Mouse (Mus musculus) limb, embryonic 12.5 days (tissue): ENCODE measurements around the gene Lrrc8d. TPM values are rescaled to one million over a fixed set of nuclear protein-coding genes. Genes with fewer than 3 reads are reported as not detected.

Source experiments
- ATAC-seq: fragments of 200-750 bp; cut with Nextera tagmentation; 2 replicates; pipeline ENCODE4 v1.8.0; 2017; ENCODE audit warnings: low read depth, moderate TSS enrichment; ENCODE audit not compliant: insufficient number of reproducible peaks, insufficient read depth, low FRiP score, low TSS enrichment
- H3K27ac ChIP-seq: fragments of 300-500 bp; sonication (generic); 2 replicates; pipeline ENCODE4 v1.5.1; 2016; ENCODE audit warnings: mild to moderate bottlenecking, moderate library complexity
- H3K27me3 ChIP-seq: fragments of 300-500 bp; sonication (generic); 2 replicates; pipeline ENCODE4 v1.6.1; 2016; ENCODE audit warnings: mild to moderate bottlenecking, moderate library complexity
- H3K36me3 ChIP-seq: fragments of 300-500 bp; sonication (generic); 2 replicates; pipeline ENCODE4 v1.6.1; 2016; ENCODE audit warnings: mild to moderate bottlenecking, moderate library complexity
- H3K4me1 ChIP-seq: fragments of 300-500 bp; sonication (generic); replicated peaks from 2 replicates; pipeline ENCODE4 v1.6.1; 2016
- H3K4me2 ChIP-seq: fragments of 300-500 bp; sonication (generic); 2 replicates; pipeline ENCODE4 v1.6.1; 2016; ENCODE audit warnings: mild to moderate bottlenecking, moderate library complexity
- H3K4me3 ChIP-seq: fragments of 300-500 bp; sonication (generic); replicated peaks from 2 replicates; pipeline ENCODE4 v1.5.1; 2016; ENCODE audit warnings: mild to moderate bottlenecking
- H3K9ac ChIP-seq: fragments of 300-500 bp; sonication (generic); replicated peaks from 2 replicates; pipeline ENCODE4 v1.6.1; 2016; ENCODE audit warnings: mild to moderate bottlenecking, moderate library complexity
- H3K9me3 ChIP-seq: fragments of 300-500 bp; sonication (generic); 2 replicates; pipeline ENCODE4 v1.6.1; 2016; ENCODE audit warnings: mild to moderate bottlenecking, moderate library complexity
- WGBS: fragments of 180-500 bp; shearing (Covaris S2); methylation state at CpG from one replicate; pipeline ENCODE4 v1.1.7; 2016; 5-methylcytosine and 5-hydroxymethylcytosine counted together
- polyA plus RNA-seq: library from polyadenylated mRNA; unstranded; fragments of >200 nt; fragmentation: Nextera tagmentation; extraction: Ambion mirVana; gene quantifications from 2 replicates; pipeline ENCODE4 v1.2.1, GENCODE M21; 2016

The Lrrc8d gene
- polyA plus RNA-seq, 1 experiment from 2014 or later = 22.9 TPM

- Histone ChIP-seq H3K4me3 (no peak overlapping the region), H3K4me2 (no peak overlapping the region), H3K36me3 (0 out of 2 replicates have a peak, but pooled peaks cover 4% of the 10 kb centered on the region), H3K9ac (no peak overlapping the region), H3K27me3 (no peaks in the 10 kb centered on the region), H3K4me1 (peaks cover 25% of the 10 kb centered on the region), H3K27ac (no peak overlapping the region), H3K9me3 (no peaks in the 10 kb centered on the region)
- no peak for ATAC-seq
- WGBS = 77% methylated on average over 11 of the region's 11 CpGs
Observed at GRCm38 (mm10) chr5:105718138-105718670, 18.4 kb downstream of the Lrrc8d start.

GRCm38 (mm10) chr5:105721267-105721666 lies 21.5 kb downstream of the Lrrc8d start:
- no peak overlapping the region for H3K27ac ChIP-seq
- no peak overlapping the region for H3K9ac ChIP-seq
- H3K27me3 ChIP-seq = no peaks in the 10 kb centered on the region
- H3K4me2 ChIP-seq = no peak overlapping the region
- 91% methylated on average over 4 of the region's 4 CpGs for WGBS
- no peak overlapping the region for H3K4me3 ChIP-seq
- ATAC-seq = no peak
- peaks cover 17% of the 10 kb centered on the region for H3K4me1 ChIP-seq
- H3K9me3 ChIP-seq = no peaks in the 10 kb centered on the region
- H3K36me3 ChIP-seq = 0 out of 2 replicates have a peak, but pooled peaks cover 4% of the 10 kb centered on the region

- peaks cover 1% of the 10 kb centered on the region; the same call in 1 of the 2 replicates for H3K4me1 ChIP-seq
- H3K4me3 ChIP-seq = no peak overlapping the region
- no peak overlapping the region for H3K4me2 ChIP-seq
- H3K27me3 ChIP-seq = no peaks in the 10 kb centered on the region
- H3K9ac ChIP-seq = no peak overlapping the region
- no peaks in the 10 kb centered on the region for H3K9me3 ChIP-seq
- 0 out of 2 replicates have a peak, but pooled peaks cover 4% of the 10 kb centered on the region for H3K36me3 ChIP-seq
- ATAC-seq = no peak
- WGBS = 88% methylated on average over 11 of the region's 11 CpGs
- H3K27ac ChIP-seq = no peak overlapping the region
Observed at GRCm38 (mm10) chr5:105722807-105723206, 23.0 kb downstream of the Lrrc8d start.

GRCm38 (mm10) chr5:105730193-105730831 lies 30.5 kb downstream of the Lrrc8d start:
- Histone ChIP-seq H3K4me1 (peaks cover 27% of the 10 kb centered on the region), H3K36me3 (peaks cover 8% of the 10 kb centered on the region; the same call in 1 of the 2 replicates), H3K9me3 (no peaks in the 10 kb centered on the region), H3K27me3 (peaks cover 4% of the 10 kb centered on the region; the same call in 1 of the 2 replicates), H3K9ac (no peak overlapping the region), H3K27ac (no peak overlapping the region), H3K4me3 (no peak overlapping the region), H3K4me2 (no peak overlapping the region)
- WGBS = 67% methylated on average over 6 of the region's 6 CpGs
- no peak for ATAC-seq

GRCm38 (mm10) chr5:105731173-105731626 lies 31.4 kb downstream of the Lrrc8d start:
- Histone ChIP-seq H3K4me3 (peak overlapping the region; percentile 56), H3K9ac (peak overlapping the region; percentile 67; the same call in 1 of the 2 replicates), H3K27ac (no peak overlapping the region), H3K4me1 (peaks cover 27% of the 10 kb centered on the region), H3K9me3 (no peaks in the 10 kb centered on the region), H3K36me3 (peaks cover 8% of the 10 kb centered on the region; the same call in 1 of the 2 replicates), H3K27me3 (peaks cover 4% of the 10 kb centered on the region; the same call in 1 of the 2 replicates), H3K4me2 (peak overlapping the region; percentile 98)
- 23% methylated on average over 16 of the region's 16 CpGs for WGBS
- ATAC-seq = no peak

GRCm38 (mm10) chr5:105731627-105732432 lies 32.1 kb downstream of the Lrrc8d start:
- WGBS = 1% methylated on average over 52 of the region's 52 CpGs
- peak overlapping the region; percentile 56 for H3K4me3 ChIP-seq
- H3K9ac ChIP-seq = peak overlapping the region; percentile 67
- peak overlapping the region; percentile 69 for H3K27ac ChIP-seq
- H3K27me3 ChIP-seq = peaks cover 4% of the 10 kb centered on the region; the same call in 1 of the 2 replicates
- H3K36me3 ChIP-seq = peaks cover 8% of the 10 kb centered on the region; the same call in 1 of the 2 replicates
- peak; percentile 57; the same call in 1 of the 2 replicates for ATAC-seq
- H3K4me2 ChIP-seq = peak overlapping the region; percentile 98
- H3K9me3 ChIP-seq = no peaks in the 10 kb centered on the region
- peaks cover 27% of the 10 kb centered on the region for H3K4me1 ChIP-seq

- Histone ChIP-seq H3K27me3 (peaks cover 4% of the 10 kb centered on the region; the same call in 1 of the 2 replicates), H3K4me3 (peak overlapping the region; percentile 56), H3K36me3 (peaks cover 8% of the 10 kb centered on the region; the same call in 1 of the 2 replicates), H3K9ac (peak overlapping the region; percentile 67), H3K27ac (peak overlapping the region; percentile 69), H3K4me1 (peaks cover 27% of the 10 kb centered on the region), H3K4me2 (peak overlapping the region; percentile 98), H3K9me3 (no peaks in the 10 kb centered on the region)
- WGBS = 27% methylated on average over 11 of the region's 11 CpGs
- ATAC-seq = peak; percentile 81
Observed at GRCm38 (mm10) chr5:105732433-105732891, 32.7 kb downstream of the Lrrc8d start.

- no peaks in the 10 kb centered on the region for H3K9me3 ChIP-seq
- no peak overlapping the region for H3K9ac ChIP-seq
- no peak overlapping the region for H3K4me3 ChIP-seq
- H3K4me2 ChIP-seq = peak overlapping the region; percentile 98; the same call in 1 of the 2 replicates
- H3K4me1 ChIP-seq = peaks cover 27% of the 10 kb centered on the region
- 70% methylated on average over 6 of the region's 6 CpGs for WGBS
- H3K27me3 ChIP-seq = peaks cover 4% of the 10 kb centered on the region; the same call in 1 of the 2 replicates
- ATAC-seq = no peak
- H3K36me3 ChIP-seq = peaks cover 8% of the 10 kb centered on the region; the same call in 1 of the 2 replicates
- H3K27ac ChIP-seq = no peak overlapping the region
Observed at GRCm38 (mm10) chr5:105733226-105733625, 33.5 kb downstream of the Lrrc8d start.

GRCm38 (mm10) chr5:105736365-105736764 lies 36.6 kb downstream of the Lrrc8d start:
- Histone ChIP-seq H3K4me2 (no peak overlapping the region), H3K27ac (no peak overlapping the region), H3K4me1 (peaks cover 27% of the 10 kb centered on the region), H3K36me3 (peaks cover 8% of the 10 kb centered on the region; the same call in 1 of the 2 replicates), H3K9me3 (no peaks in the 10 kb centered on the region), H3K9ac (no peak overlapping the region), H3K27me3 (no peaks in the 10 kb centered on the region), H3K4me3 (no peak overlapping the region)
- ATAC-seq = no peak
- 93% methylated on average over 6 of the region's 6 CpGs for WGBS

GRCm38 (mm10) chr5:105737145-105737544 lies 37.4 kb downstream of the Lrrc8d start:
- Histone ChIP-seq H3K4me1 (peaks cover 21% of the 10 kb centered on the region), H3K4me3 (no peak overlapping the region), H3K27ac (no peak overlapping the region), H3K9me3 (no peaks in the 10 kb centered on the region), H3K9ac (no peak overlapping the region), H3K27me3 (no peaks in the 10 kb centered on the region), H3K36me3 (peaks cover 8% of the 10 kb centered on the region; the same call in 1 of the 2 replicates), H3K4me2 (no peak overlapping the region)
- WGBS = 78% methylated on average over 6 of the region's 6 CpGs
- no peak for ATAC-seq
